Mouse (Mus musculus) embryo, embryonic 10 days (tissue): ENCODE results near the gene Dhdh.

ENCODE experiments used
- DNase-seq: peaks from one replicate; pipeline ENCODE4 v3.0.0-alpha.2; 2015; ENCODE audit warnings: low spot score

The Dhdh gene

GRCm38 (mm10) chr7:45451344-45451982 is 37.1 kb downstream of the Dhdh start:
- peak; percentile 90 for DNase-seq

GRCm38 (mm10) chr7:45449974-45450373 is 38.6 kb downstream of the Dhdh start:
- DNase-seq: no peak

GRCm38 (mm10) chr7:45447325-45447990 is 41.1 kb downstream of the Dhdh start:
- DNase-seq: peak; percentile 44

- no peak for DNase-seq
Observed at GRCm38 (mm10) chr7:45446589-45446988, 42.0 kb downstream of the Dhdh start.

- DNase-seq: no peak
Observed at GRCm38 (mm10) chr7:45443526-45444420, 44.8 kb downstream of the Dhdh start.

GRCm38 (mm10) chr7:45437521-45438276 is 50.9 kb downstream of the Dhdh start, which contains the start of gene Ruvbl2:
TSS of gene Ruvbl2 (minus strand) at chr7:45438096.
- DNase-seq: peak; percentile 61

GRCm38 (mm10) chr7:45437046-45437445 is 51.6 kb downstream of the Dhdh start:
- DNase-seq: peak; percentile 63

- DNase-seq: no peak
Observed at GRCm38 (mm10) chr7:45436444-45436843, 52.2 kb downstream of the Dhdh start.

GRCm38 (mm10) chr7:45435038-45435437 is 53.6 kb downstream of the Dhdh start:
- no peak for DNase-seq

GRCm38 (mm10) chr7:45434203-45435015 is 54.2 kb downstream of the Dhdh start, which contains the start of gene Gys1:
TSS of gene Gys1 (plus strand) at chr7:45434844.
- DNase-seq: peak; percentile 97

- DNase-seq: no peak
Observed at GRCm38 (mm10) chr7:45433835-45434202, 54.8 kb downstream of the Dhdh start.

GRCm38 (mm10) chr7:45426556-45426955 is 62.0 kb downstream of the Dhdh start:
- DNase-seq: no peak

GRCm38 (mm10) chr7:45421194-45421593 is 67.4 kb downstream of the Dhdh start:
- no peak for DNase-seq
